Mouse (Mus musculus): Measurements from ENCODE around the gene Ncf1.

Gene Ncf1

GRCm38 (mm10) chr5:134229391-134229790 is at the start of gene Ncf1:
Gene Ncf1, minus strand, starts transcription at chr5:134229625.
- TF ChIP-seq GATA4 (IDR thresholded peaks at IDR 0.05; ENCODE audit: insufficient replicate concordance, low read length) = no peak

DNA sequence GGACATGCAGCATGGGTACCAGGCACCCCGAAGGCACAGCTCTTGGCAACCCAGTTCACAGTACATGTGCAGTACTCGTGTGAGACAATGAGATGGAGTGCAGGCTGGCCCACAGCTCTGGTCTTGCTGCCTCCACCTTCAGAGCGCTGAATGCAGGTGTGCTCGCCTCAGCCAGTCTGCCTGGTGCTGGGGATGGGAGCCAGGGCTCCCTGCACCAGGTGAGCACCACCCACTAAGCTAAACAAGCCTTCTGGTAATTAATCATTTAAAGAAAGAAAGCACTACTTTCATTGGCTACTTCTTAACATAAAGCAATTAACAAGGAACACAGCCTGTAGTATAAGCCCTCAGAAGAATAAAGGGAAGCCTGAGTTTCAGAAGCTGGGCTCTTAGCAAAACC is 47.7 kb upstream of the Ncf1 start:
- TF ChIP-seq GATA4 (IDR thresholded peaks at IDR 0.05; ENCODE audit: insufficient replicate concordance, low read length) = no peak

DNA sequence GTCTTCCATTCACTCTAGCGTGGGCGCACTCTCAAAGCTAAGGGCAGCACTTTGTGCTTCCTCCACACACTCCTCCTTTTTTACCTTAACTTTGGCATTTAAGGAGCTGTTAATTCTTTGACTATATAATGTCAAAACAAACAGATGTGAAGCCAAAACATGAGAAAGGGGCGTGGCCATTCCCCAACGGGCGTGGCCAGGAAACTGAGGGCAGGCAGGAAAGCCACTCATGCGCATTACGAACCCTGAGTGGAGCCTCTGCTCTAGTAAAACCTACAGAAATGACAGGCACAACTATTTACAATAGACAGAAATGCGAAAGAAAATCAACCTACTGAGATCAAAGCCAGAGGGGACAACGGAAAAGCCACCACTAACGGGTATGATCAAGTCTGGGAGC is 46.1 kb upstream of the Ncf1 start:
- no peak for TF ChIP-seq GATA4 (IDR thresholded peaks at IDR 0.05; ENCODE audit: insufficient replicate concordance, low read length)

DNA sequence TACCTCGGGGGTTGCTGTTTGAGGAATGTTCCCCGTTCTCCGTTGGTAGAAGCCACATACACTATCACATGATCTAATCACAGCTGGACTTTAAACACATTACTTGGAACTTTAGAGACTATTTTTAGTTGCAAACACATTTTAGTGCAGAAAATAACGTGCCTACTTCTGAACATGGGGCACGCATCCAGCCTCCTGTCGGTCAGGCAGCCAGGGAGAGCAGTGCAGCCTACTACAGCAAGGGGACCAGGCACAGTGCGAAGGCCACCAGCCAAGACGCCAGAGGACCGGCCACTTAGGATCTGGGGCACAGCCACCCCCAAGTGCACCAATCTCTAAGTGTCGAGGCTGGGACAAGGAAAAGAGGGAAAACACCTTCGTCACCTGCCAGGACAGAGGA is 45.6 kb upstream of the Ncf1 start:
- no peak for TF ChIP-seq GATA4 (IDR thresholded peaks at IDR 0.05; ENCODE audit: insufficient replicate concordance, low read length)

- TF ChIP-seq GATA4 (IDR thresholded peaks at IDR 0.05; ENCODE audit: insufficient replicate concordance, low read length) = no peak
Measured at GRCm38 (mm10) chr5:134273761-134274160, 44.3 kb upstream of the Ncf1 start.

DNA sequence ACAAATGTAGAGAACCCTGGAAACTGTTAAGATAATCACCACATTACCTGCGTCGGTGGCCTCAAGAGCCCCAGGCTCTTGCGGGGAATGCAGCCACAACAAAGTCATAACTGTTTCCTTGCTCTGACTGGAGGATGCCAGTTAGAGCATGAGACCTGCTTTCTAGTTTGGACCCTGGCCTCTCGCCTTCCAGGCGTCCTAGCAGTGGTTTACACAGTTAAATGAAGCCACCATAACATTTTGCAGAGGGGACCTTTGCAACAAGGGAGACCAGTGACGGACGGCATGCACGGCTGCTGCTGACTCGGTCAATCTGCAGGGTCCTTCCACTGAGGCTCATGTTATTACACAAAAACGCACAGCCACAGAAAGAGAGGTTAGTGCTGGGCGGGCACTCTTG is 43.3 kb upstream of the Ncf1 start:
- no peak for TF ChIP-seq GATA4 (IDR thresholded peaks at IDR 0.05; ENCODE audit: insufficient replicate concordance, low read length)

DNA sequence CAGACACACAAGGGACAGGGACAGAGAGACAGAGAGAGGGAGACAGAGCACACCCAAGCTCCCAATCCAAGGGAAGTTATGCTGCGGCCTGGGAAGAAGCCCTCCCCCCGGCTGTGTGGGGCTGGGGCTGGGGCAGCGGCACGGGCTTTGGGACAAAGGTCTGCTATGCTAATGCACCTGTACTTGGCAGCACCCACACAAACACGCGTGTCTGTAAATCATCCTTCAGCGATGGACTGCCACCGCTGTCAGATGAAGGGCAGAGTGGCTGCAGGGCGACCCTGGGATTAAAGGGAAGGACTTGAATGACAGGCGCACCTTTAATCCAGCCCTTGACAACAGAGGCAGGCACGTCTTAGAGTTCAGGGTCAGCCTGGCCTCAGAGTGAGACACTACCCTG is 42.0 kb upstream of the Ncf1 start:
- TF ChIP-seq GATA4 (IDR thresholded peaks at IDR 0.05; ENCODE audit: insufficient replicate concordance, low read length) = no peak

DNA sequence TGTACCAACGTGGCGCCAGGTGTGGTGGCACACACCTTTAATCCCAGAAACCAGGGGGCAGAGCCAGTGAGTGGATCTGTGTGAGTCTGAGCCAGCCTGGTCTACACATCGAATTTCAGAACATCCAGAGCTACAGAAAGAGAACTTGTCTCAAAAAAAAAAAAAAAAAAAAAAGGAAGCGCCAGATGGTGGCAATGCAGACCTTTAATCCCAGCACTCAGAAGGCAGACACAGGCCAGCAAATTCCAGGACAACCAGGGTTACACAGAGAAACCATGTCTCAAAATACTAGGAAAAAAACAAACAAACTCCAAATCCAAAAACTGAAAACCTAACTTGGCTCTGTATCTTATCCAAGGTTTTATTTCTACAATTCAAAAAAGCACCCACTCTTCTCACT is 41.1 kb upstream of the Ncf1 start:
- TF ChIP-seq GATA4 (IDR thresholded peaks at IDR 0.05; ENCODE audit: insufficient replicate concordance, low read length) = no peak

- TF ChIP-seq GATA4 (IDR thresholded peaks at IDR 0.05; ENCODE audit: insufficient replicate concordance, low read length) = no peak
Measured at GRCm38 (mm10) chr5:134269751-134270150, 40.3 kb upstream of the Ncf1 start.

GRCm38 (mm10) chr5:134268751-134269150 is 39.3 kb upstream of the Ncf1 start:
- no peak for TF ChIP-seq GATA4 (IDR thresholded peaks at IDR 0.05; ENCODE audit: insufficient replicate concordance, low read length)

- TF ChIP-seq GATA4 (IDR thresholded peaks at IDR 0.05; ENCODE audit: insufficient replicate concordance, low read length) = no peak
Measured at GRCm38 (mm10) chr5:134266404-134266803, 37.0 kb upstream of the Ncf1 start.

- TF ChIP-seq GATA4 (IDR thresholded peaks at IDR 0.05; ENCODE audit: insufficient replicate concordance, low read length) = no peak
Measured at GRCm38 (mm10) chr5:134265890-134266289, 36.5 kb upstream of the Ncf1 start.

- TF ChIP-seq GATA4 (IDR thresholded peaks at IDR 0.05; ENCODE audit: insufficient replicate concordance, low read length) = no peak
Measured at GRCm38 (mm10) chr5:134260001-134260636, 30.7 kb upstream of the Ncf1 start.

GRCm38 (mm10) chr5:134258934-134259333 is 29.5 kb upstream of the Ncf1 start:
- no peak for TF ChIP-seq GATA4 (IDR thresholded peaks at IDR 0.05; ENCODE audit: insufficient replicate concordance, low read length)

DNA sequence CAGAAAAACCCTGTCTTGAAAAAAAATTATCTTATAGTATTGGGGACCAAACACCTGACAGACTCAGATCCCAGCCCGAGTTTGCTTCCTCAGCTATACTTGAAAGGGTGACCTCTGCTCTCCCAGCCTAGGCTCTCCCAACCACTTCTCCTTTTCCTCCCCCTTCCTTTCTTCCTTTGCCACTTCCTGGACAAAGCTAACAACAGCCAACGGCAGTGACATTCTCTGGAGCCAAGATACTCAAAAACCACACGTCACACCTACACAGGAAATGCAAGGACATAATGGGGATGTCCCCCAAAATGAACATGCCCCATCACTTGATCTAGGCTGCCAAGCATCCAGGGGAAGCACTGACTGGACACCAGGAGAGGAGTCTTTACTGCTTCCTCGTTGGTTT is 29.0 kb upstream of the Ncf1 start:
- no peak for TF ChIP-seq GATA4 (IDR thresholded peaks at IDR 0.05; ENCODE audit: insufficient replicate concordance, low read length)

DNA sequence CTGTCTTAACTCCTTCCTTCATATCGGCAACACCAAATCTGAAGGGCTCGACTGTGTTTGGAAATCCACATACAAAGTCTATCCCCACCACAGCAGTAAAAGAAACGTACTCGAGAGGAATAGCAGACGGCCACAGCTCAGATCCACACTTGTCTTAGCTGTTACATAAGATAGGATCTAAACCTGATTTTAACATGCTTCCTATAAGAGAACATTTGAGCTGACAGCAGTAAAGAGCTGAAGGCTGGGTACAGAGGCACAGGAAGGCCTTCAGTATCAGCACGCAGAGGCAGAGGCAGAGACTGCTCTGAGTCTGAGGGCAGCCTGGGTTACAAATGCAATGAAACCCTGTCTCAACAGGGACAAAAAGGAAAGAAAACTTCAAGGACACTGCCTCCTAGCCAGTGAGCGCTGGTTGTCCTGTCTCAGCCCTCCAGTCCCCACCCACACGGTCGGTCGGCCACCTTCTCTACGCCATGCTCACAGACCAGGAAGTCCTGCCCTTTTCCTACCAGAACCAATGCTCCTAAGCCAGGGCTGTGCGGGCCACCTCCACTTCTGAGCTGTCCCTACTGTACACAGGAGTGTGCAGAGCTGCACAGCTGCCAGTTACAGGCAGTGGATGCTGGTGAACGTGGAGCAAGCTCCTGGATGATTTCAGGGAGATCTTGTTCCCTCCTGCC is 28.1 kb upstream of the Ncf1 start:
- TF ChIP-seq GATA4 (IDR thresholded peaks at IDR 0.05; ENCODE audit: insufficient replicate concordance, low read length) = no peak

DNA sequence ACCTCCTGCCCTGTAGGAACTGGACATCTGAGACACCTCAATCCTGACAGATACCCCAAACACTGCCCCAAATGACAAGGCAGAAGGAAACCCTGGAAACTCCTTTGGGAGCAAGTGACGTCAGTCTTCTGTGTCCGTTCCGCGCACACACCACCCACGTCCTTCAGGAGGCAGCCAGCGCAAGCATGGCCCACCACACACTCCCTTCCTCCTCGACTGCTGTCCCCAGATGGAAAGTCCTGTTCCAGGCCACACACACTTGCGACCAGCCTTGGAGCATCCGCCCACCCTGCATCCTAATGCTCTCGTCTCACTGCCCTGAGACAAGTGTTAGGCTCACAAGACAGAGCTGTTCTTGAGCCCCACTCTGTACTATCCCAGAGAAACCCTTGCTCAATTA is 25.9 kb upstream of the Ncf1 start:
- no peak for TF ChIP-seq GATA4 (IDR thresholded peaks at IDR 0.05; ENCODE audit: insufficient replicate concordance, low read length)

Data from liver, adult (tissue).